Mouse (Mus musculus) layer of hippocampus, postnatal 14 days (tissue): ENCODE measurements around the gene Cyth1. TPM values are rescaled to one million over a fixed set of nuclear protein-coding genes. Genes with fewer than 3 reads are reported as not detected.

Experiments used
- DNase-seq, 2 experiments: peaks; one replicate each; pipeline ENCODE4 v3.0.0; 2021 to 2022; ENCODE audit warnings: low spot score in 2 of 2, mixed read lengths in 1 of 2
- total RNA-seq, 2 experiments: library from RNA; stranded (reverse); gene quantifications; 2 replicates each; pipeline ENCODE4 v1.2.3; 2021

Gene Cyth1
- total RNA-seq, 2 experiments from 2014 or later: 72.0 to 75.0 TPM

- DNase-seq: no peak
These were observed 89.6 kb downstream of the Cyth1 start for GRCm38 (mm10) chr11:118158753-118159152.

- no peak for DNase-seq
These were observed 91.8 kb downstream of the Cyth1 start for GRCm38 (mm10) chr11:118156480-118157060.

DNA sequence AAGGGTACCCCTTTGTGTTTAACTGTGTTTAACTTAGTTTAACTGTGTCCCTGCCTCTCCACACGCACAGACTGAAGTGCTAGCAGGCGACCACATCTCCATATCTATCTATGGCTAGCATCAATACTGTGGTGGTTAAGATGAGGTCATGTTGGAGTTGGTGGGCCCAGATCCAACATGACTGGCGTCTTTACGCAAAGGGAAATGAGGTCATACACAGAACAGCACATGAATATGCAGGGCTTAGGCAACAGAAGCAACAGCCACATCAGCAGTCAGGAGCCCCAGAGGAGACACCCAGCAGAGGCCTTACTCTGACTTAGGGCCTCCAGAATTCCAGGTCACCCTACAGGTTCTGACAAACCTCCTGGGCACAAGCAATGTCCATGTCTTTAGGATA lies 95.4 kb downstream of the Cyth1 start:
- no peak for DNase-seq

GRCm38 (mm10) chr11:118151423-118152180 lies 96.8 kb downstream of the Cyth1 start:
- DNase-seq: no peak

- DNase-seq: peak; percentile 35 to 49
These were observed 98.2 kb downstream of the Cyth1 start for GRCm38 (mm10) chr11:118150115-118150701.

DNA sequence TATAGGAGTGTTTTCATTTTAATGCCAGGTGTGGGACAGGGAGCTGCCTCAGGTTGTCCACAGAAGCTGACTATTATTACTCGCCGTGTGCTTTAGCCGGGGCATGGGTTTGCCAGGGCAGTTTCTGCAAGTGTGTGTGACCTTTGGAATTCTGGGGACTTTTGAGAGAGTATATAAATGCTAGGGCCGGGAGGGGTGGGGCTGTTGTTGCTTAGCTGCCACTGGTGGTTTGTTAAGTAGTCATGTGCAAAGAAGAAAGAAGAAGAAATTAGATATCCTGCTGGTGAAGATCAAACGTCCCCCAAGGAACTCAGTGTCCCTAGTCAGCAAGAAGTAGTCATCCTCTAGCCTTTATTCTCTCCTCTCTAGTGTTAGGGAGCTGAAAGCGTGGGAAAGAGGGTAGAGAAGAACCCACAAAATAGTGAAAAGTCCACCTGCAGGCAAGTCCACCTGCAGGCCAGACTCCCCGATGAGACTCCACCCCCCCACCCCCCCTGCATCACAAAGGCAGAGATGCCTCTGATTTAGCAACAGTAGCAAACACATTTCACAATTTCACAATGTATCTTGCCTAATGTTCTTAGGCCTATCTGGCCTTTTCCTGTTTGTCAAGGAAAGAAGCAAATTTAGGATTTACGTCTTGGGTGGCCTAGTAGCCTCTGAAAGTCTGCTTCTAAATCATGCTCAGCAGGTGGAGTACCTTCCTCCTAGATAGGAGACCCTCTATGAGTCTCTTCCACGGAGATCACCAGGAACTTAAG lies 100.3 kb downstream of the Cyth1 start:
- no peak for DNase-seq

DNA sequence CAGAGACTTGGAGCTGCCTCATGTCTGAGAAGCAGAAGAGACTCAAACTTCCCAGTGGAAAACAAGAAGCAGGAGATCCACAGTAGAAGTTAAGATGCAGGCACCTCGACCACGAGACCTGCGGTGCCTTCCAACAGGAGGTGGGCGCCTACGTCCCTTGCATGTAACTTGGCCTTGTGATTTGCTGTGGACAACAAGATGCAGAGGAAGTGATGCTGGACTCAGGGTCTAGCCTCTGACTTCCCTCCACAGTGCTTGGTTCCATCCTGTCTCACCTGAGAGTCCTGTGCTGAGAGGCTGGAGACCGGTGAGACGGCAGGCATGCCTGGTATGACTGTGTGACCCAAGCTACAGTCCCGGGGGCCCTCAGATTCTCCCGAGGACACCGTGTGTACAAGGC lies 101.9 kb downstream of the Cyth1 start:
- no peak for DNase-seq

DNA sequence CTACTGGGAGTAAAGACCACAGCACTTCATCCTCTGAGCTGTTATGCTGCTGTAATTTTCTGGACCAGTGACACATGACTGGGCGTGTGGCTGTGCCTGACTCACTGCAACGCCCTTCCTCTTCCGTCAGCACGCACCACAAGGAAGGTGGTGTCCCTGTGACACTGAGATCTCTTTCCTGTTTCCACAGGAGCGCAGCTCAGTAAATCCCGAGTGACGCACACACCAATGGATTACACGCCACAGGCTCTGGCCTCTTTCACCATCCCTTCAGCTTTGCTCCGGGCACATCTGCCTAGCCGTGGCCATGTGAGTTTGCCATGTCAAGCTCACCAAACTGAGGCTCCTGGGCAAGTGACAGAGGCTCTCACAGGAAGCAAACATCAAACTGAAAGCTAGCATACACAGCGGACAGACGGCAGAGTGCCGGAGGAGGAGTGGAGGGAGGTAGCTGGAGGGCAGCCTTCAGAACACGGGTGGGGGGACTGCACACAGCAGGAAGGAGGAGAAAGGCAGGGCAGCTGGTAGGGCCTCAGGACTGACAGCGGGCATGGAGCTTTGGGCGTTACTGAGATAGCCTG lies 102.5 kb downstream of the Cyth1 start:
- DNase-seq: no peak

- DNase-seq: no peak
These were observed 103.3 kb downstream of the Cyth1 start for GRCm38 (mm10) chr11:118145092-118145491.

DNA sequence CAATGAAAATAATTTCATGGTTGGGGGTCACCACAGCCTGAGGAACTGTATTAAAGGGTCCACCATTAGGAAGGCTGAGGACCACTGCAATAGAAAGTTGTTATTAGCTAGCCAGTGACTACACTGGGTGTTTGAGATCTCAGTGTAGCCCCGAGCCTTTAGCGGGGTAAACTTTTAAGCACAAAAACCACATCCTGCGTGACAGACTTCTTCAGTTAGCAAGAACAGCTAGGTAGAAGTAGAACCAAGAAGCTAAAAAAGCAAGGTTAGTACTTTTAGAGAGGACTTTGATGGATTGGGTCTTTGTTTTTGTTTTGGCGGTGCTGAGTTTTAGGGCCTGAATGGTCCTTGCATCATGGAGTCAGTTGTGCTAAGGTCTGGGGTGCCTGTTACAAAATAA lies 104.7 kb downstream of the Cyth1 start:
- no peak for DNase-seq

GRCm38 (mm10) chr11:118142547-118143165 lies 105.7 kb downstream of the Cyth1 start:
- DNase-seq: no peak

- no peak for DNase-seq
These were observed 107.4 kb downstream of the Cyth1 start for GRCm38 (mm10) chr11:118140771-118141565.

- DNase-seq: no peak
These were observed 110.0 kb downstream of the Cyth1 start for GRCm38 (mm10) chr11:118138347-118138746.

DNA sequence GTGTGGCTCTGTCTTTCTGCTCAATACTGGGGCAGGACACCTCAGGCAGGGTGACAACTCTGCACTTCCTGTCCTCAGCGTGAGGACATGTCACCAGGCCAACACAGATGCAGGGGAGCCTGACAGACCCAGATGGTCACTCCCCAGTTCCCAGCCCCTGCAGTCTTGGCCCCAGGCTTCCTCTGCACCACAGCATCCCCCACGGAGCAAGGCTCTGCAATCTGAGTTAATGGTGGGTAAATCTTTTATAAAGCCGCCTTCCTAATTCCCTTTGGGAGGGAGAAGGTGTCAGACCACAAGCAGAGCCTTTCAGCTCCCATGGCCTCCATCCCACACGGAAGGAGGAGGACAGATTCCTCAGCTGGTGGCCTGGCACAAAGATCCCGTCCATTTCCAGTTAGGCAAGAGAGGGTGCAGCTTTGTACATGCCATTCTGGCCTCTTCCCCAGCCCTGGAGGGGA lies 112.2 kb downstream of the Cyth1 start:
- DNase-seq: no peak

- DNase-seq: no peak
These were observed 113.1 kb downstream of the Cyth1 start for GRCm38 (mm10) chr11:118135271-118135670.

DNA sequence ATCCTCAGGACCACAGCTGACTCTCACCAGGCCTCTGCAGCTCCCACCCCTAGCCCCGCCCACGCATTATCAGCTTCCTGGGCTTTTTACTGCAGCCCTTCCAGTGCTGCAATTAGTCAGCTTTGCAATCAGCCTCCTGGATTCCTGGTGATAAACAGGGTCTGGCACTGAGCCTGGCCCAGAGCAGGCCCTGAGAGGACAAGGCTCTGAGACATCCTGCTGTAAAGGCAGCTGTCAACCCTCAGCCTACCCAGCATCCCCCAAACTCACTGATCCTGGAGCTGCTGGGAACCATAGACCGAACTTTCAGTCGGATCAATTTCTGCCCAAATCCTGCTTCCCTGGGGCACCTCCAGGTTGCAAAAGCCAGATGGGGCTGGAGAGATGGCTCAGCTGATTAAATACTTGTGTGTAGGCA lies 114.6 kb downstream of the Cyth1 start:
- no peak for DNase-seq

DNA sequence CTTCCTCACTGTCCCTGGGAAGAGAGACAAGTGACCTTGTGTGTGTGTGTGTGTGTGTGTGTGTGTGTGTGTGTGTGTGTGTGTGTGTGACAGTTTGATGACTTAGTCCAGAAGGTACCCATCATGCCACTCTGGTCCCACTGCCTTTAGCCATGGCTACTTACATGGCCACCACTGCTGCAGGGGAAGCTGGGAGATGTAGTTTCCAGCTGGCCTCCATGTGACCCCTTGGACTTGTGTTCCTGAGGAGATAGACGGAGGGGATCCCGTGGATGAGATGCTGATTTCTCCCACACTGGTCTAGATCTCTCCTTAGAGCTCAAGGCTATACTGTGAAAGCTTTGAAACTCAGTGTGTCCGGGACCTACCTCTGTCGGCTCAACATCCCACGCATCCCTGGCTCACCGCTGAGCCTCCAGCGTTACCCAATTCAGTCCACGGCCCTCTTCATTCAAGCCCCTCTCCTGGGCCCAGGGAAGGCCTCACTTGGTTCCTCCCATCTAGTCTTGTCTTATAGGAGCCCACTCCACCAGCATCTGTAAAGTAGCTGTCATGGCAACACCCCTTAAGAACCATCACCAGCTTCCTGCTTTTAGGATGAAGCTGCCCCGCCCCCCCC lies 115.2 kb downstream of the Cyth1 start:
- no peak for DNase-seq

- no peak for DNase-seq
These were observed 116.3 kb downstream of the Cyth1 start for GRCm38 (mm10) chr11:118132136-118132535.

DNA sequence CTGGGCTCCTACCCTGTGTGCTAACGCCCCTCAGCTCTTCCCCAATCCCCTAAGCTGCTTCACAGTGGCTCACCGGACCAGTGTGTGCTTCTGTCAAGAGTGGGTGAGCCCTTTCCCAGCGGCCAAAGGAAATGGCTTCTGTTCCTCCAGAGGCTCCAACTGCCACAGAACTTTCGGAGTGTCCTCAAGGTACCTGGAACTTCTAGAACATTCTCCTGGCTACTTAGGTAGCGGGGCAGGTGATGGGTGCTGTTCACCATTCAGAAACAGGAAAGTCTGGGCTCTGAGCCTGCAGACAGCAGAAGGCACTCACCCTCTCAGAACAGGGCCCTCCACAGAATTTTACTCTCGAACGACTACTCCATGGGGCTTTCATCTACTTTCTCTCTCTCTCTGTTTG lies 117.9 kb downstream of the Cyth1 start, which contains the start of gene Dnah17:
TSS of gene Dnah17 (minus strand) at position 101 of the 400 bp plus-strand sequence.
- DNase-seq: no peak
